Mouse (Mus musculus) megakaryocyte progenitor cell, adult 5-6 weeks (primary cell): Measurements from ENCODE around the gene Allc. TPM values are rescaled to one million over a fixed set of nuclear protein-coding genes. Genes with fewer than 3 reads are reported as not detected.
A peak's percentile ranks its signal among the peaks of the same experiment; 100 is the strongest.

Experiments
- ATAC-seq: replicated peaks from 2 replicates; pipeline ENCODE4 v1.8.0; 2016; ENCODE audit warnings: mild to moderate bottlenecking, moderate TSS enrichment, inconsistent platforms; ENCODE audit not compliant: poor library complexity
- total RNA-seq, 2 experiments: library from RNA; stranded (forward) in 1 of 2; stranded (reverse) in 1 of 2; fragments of 157-497, 149-512 nt in 1 of 2; fragments of 200-1000 nt in 1 of 2; gene quantifications; 2 replicates each; pipeline versions ENCODE4 v1.2.3 to v1.2.4; 2015 to 2017

Allc gene
- total RNA-seq, 2 experiments from 2014 or later: not detected

- ATAC-seq: no peak
Measured at GRCm38 (mm10) chr12:28587949-28588348, 5.6 kb upstream of the Allc start.

- ATAC-seq: no peak
Measured at GRCm38 (mm10) chr12:28584036-28584435, 1.7 kb upstream of the Allc start.

- ATAC-seq: 0 out of 2 replicates have a peak, but pooled peaks have one; percentile 46
Measured at GRCm38 (mm10) chr12:28579132-28579531, 3.2 kb downstream of the Allc start.

GRCm38 (mm10) chr12:28578147-28578546 is 4.2 kb downstream of the Allc start:
- ATAC-seq: no peak

- ATAC-seq: no peak
Measured at GRCm38 (mm10) chr12:28575366-28576070, 6.8 kb downstream of the Allc start.

- no peak for ATAC-seq
Measured at GRCm38 (mm10) chr12:28572241-28572640, 10.1 kb downstream of the Allc start.

- no peak for ATAC-seq
Measured at GRCm38 (mm10) chr12:28552299-28552698, 30.0 kb downstream of the Allc start, which contains the start of gene Dcdc2c. TSS of gene Dcdc2c (minus strand) at chr12:28552399.

DNA sequence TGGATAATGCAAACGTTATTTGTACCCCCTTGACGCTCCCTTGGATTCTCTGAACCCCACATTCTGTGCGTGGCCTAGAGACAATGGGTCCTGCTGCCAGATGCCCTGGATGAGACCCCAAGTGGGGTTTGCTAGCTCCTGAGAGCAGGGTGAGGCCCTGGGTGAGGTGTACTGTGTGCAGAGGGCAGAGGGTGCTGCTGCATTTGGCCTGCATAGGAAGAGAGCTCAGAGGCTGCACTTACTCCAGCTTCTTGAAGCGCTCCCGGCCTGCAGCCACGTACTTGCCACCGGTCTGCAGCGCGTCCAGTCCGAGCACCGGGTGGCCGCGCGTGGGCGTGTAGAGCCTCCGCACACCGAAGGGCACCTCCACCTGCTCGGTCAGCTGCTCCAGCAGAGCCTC is 30.5 kb downstream of the Allc start:
- no peak for ATAC-seq

DNA sequence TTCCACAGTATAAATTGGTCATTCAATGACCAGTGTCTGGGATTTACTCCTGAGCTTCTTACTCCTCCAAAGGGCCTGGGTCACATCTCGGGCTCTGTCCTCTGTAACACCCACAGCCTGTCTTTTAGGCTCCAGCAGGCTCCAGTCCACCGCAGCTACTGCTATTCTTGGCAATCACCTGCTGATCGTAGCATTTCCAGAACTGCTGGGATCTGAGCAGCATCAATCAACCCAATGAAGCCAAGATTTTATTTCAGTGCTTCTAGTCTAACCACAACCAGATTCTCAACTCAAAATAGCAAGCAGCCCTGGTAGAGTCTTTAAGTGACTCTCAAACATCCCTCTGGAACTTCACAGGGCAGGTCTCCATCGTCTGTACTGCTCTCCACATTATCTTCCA is 33.4 kb downstream of the Allc start:
- ATAC-seq: no peak

- ATAC-seq: no peak
Measured at GRCm38 (mm10) chr12:28514264-28514775, 68.0 kb downstream of the Allc start.

- ATAC-seq: no peak
Measured at GRCm38 (mm10) chr12:28509699-28510280, 72.5 kb downstream of the Allc start.

Other genes starting within 250 kb of the Allc start
- not detected in 2 replicates for gene Dcdc2c, start 30.1 kb downstream of the Allc start, total RNA-seq (2015)
- gene Dcdc2c, start 30.1 kb downstream of the Allc start, total RNA-seq (2017): 0.37 and 0.61 TPM in 2 replicates
- not detected in 2 replicates for gene Colec11, start 40.9 kb upstream of the Allc start, total RNA-seq (2015)
- gene Colec11, start 40.9 kb upstream of the Allc start, total RNA-seq (2017): 0.17 and 0.95 TPM in 2 replicates
- gene Rps7, start 53.4 kb upstream of the Allc start, total RNA-seq (2015): 2,571 and 2,731 TPM in 2 replicates
- 4,806 and 4,883 TPM in 2 replicates for gene Rps7, start 53.4 kb upstream of the Allc start, total RNA-seq (2017)
- 29.7 and 29.9 TPM in 2 replicates for gene Rnaseh1, start 67.1 kb upstream of the Allc start, total RNA-seq (2015)
- gene Rnaseh1, start 67.1 kb upstream of the Allc start, total RNA-seq (2017): 25.7 and 31.9 TPM in 2 replicates
- 125 and 137 TPM in 2 replicates for gene Adi1, start 92.7 kb upstream of the Allc start, total RNA-seq (2015)
- gene Adi1, start 92.7 kb upstream of the Allc start, total RNA-seq (2017): 26.7 and 32.3 TPM in 2 replicates
- gene Trappc12, start 167.9 kb upstream of the Allc start, total RNA-seq (2015): 28.1 and 34.0 TPM in 2 replicates
- gene Trappc12, start 167.9 kb upstream of the Allc start, total RNA-seq (2017): 41.1 and 47.3 TPM in 2 replicates
- gene Eipr1, start 169.3 kb upstream of the Allc start, total RNA-seq (2015): 21.6 and 25.1 TPM in 2 replicates
- gene Eipr1, start 169.3 kb upstream of the Allc start, total RNA-seq (2017): 26.6 and 26.9 TPM in 2 replicates